Mouse (Mus musculus) hindbrain, embryonic 15.5 days (tissue): ENCODE data around the gene Cd300ld. TPM values are rescaled to one million over a fixed set of nuclear protein-coding genes. Genes with fewer than 3 reads are reported as not detected.
"Not testable (repeated sequence)": the region's sequence is repeated elsewhere in the genome, so short reads cannot be mapped to it uniquely, and the experiment has no call there.

ENCODE experiments used
- ATAC-seq: fragments of 200-750 bp; cut with Nextera tagmentation; 2 replicates; pipeline ENCODE4 v1.8.0; 2017; ENCODE audit warnings: low read depth, moderate number of reproducible peaks, moderate TSS enrichment; ENCODE audit not compliant: low FRiP score
- H3K27ac ChIP-seq: fragments of 300-500 bp; sonication (generic); replicated peaks from 2 replicates; pipeline ENCODE4 v1.5.1; 2015; ENCODE audit warnings: mild to moderate bottlenecking, inconsistent platforms
- H3K27me3 ChIP-seq: fragments of 300-500 bp; sonication (generic); 2 replicates; pipeline ENCODE4 v1.6.1; 2015; ENCODE audit warnings: control low read depth, inconsistent platforms
- H3K36me3 ChIP-seq: fragments of 300-500 bp; sonication (generic); 2 replicates; pipeline ENCODE4 v1.6.1; 2015; ENCODE audit warnings: control low read depth, inconsistent platforms
- H3K4me1 ChIP-seq: fragments of 300-500 bp; sonication (generic); replicated peaks from 2 replicates; pipeline ENCODE4 v1.6.1; 2015; ENCODE audit warnings: control low read depth, inconsistent platforms
- H3K4me2 ChIP-seq: fragments of 300-500 bp; sonication (generic); 2 replicates; pipeline ENCODE4 v1.6.1; 2015; ENCODE audit warnings: moderate library complexity, mild to moderate bottlenecking, inconsistent platforms
- H3K4me3 ChIP-seq: fragments of 300-500 bp; sonication (generic); 2 replicates; pipeline ENCODE4 v1.5.1; 2015; ENCODE audit warnings: mild to moderate bottlenecking, inconsistent platforms
- H3K9ac ChIP-seq: fragments of 300-500 bp; sonication (generic); 2 replicates; pipeline ENCODE4 v1.6.1; 2015; ENCODE audit warnings: inconsistent platforms
- H3K9me3 ChIP-seq: fragments of 300-500 bp; sonication (generic); 2 replicates; pipeline ENCODE4 v1.6.1; 2016; ENCODE audit warnings: control low read depth, inconsistent platforms
- WGBS: fragments of 180-500 bp; shearing (Covaris S2); methylation state at CpG from one replicate; pipeline ENCODE4 v1.1.7; 2015; 5-methylcytosine and 5-hydroxymethylcytosine counted together
- polyA plus RNA-seq: library from polyadenylated mRNA; unstranded; fragments of >200 nt; fragmentation: Nextera tagmentation; extraction: Ambion mirVana; gene quantifications from 2 replicates; pipeline ENCODE4 v1.2.1, GENCODE M21; 2015

Gene Cd300ld
- 0.20 TPM in 1 of 2 replicates, not detected in the other for polyA plus RNA-seq

DNA sequence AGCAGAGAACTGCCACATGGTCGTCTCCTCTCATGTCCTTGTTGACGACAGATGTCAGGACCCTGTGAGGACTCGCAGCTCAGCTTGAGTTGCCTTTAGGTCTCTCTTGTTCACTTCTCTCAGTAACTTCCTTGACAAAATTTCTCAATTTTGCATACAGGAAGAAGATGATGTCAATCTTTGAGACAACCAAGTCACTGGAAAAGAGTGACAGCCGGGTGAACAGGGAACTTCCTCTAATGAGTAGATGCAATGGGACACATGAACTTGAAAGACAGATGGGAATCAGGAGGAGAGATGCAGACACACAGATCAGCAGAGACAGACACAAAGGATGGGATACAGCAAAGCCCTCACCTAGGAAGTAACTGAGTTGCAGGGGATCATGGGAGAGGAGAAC, at the start of gene Cd300ld:
Gene Cd300ld (minus strand): TSS at position 130 of the 400 bp plus-strand sequence.
- Histone ChIP-seq H3K9me3 (no peaks in the 10 kb centered on the region), H3K4me3 (no peak within 1 kb of the TSS), H3K4me2 (no peak within 1 kb of the TSS), H3K36me3 (no peaks in the 10 kb centered on the region), H3K27me3 (no peaks in the 10 kb centered on the region), H3K9ac (no peak within 1 kb of the TSS), H3K27ac (no peak within 1 kb of the TSS), H3K4me1 (no peaks in the 10 kb centered on the region)
- 84% methylated on average over 4 of the region's 4 CpGs for WGBS
- ATAC-seq: no peak

DNA sequence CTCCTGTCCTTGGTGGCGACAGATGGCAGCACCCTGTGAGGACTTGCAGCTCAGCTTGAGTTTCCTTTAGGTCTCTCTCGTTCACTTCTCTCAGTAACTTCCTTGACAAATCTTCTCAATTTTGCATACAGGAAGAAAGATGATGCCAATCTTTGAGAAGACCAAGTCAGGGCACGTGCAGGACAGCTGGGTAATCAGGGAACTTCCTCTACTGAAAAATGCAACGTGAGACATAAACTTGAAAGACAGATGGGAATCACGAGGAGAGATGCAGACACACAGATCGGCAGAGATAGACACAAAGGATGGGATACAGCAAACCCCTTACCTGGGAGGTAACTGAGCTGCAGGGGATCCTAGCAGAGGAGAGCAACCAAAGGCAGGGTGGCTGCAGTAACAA, 47.9 kb upstream of the Cd300ld start, which contains the start of gene Cd300ld5:
Gene Cd300ld5 (minus strand): TSS at position 101 of the 400 bp plus-strand sequence.
- not testable (repeated sequence) for H3K4me2 ChIP-seq, ATAC-seq, H3K27me3 ChIP-seq, H3K4me3 ChIP-seq, H3K36me3 ChIP-seq, H3K9me3 ChIP-seq, H3K9ac ChIP-seq, H3K4me1 ChIP-seq, H3K27ac ChIP-seq
- no CpG with 5 or more reads among the region's 6 CpGs for WGBS

DNA sequence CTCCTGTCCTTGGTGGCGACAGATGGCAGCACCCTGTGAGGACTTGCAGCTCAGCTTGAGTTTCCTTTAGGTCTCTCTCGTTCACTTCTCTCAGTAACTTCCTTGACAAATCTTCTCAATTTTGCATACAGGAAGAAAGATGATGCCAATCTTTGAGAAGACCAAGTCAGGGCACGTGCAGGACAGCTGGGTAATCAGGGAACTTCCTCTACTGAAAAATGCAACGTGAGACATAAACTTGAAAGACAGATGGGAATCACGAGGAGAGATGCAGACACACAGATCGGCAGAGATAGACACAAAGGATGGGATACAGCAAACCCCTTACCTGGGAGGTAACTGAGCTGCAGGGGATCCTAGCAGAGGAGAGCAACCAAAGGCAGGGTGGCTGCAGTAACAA, 37.2 kb upstream of the Cd300ld start, which contains the start of gene Cd300ld4:
Gene Cd300ld4 (minus strand): TSS at position 101 of the 400 bp plus-strand sequence.
- H3K27ac ChIP-seq, H3K9ac ChIP-seq, H3K4me1 ChIP-seq, H3K36me3 ChIP-seq, H3K27me3 ChIP-seq, H3K9me3 ChIP-seq, H3K4me3 ChIP-seq, ATAC-seq, H3K4me2 ChIP-seq: not testable (repeated sequence)
- WGBS: no CpG with 5 or more reads among the region's 6 CpGs

DNA sequence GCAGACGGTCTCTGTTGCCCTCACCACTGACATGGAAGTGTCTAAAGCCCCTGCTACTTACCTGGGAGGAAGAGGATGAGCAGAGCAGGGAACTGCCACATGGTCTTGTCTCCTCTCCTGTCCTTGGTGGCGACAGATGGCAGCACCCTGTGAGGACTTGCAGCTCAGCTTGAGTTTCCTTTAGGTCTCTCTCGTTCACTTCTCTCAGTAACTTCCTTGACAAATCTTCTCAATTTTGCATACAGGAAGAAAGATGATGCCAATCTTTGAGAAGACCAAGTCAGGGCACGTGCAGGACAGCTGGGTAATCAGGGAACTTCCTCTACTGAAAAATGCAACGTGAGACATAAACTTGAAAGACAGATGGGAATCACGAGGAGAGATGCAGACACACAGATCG, 26.4 kb upstream of the Cd300ld start, which contains the start of gene Cd300ld2:
Gene Cd300ld2 (minus strand): TSS at position 101 of the 400 bp plus-strand sequence.
- H3K4me3 ChIP-seq, ATAC-seq, H3K36me3 ChIP-seq, H3K9ac ChIP-seq, H3K27ac ChIP-seq, H3K27me3 ChIP-seq, H3K9me3 ChIP-seq, H3K4me1 ChIP-seq, H3K4me2 ChIP-seq: not testable (repeated sequence)
- no CpG with 5 or more reads among the region's 7 CpGs for WGBS

DNA sequence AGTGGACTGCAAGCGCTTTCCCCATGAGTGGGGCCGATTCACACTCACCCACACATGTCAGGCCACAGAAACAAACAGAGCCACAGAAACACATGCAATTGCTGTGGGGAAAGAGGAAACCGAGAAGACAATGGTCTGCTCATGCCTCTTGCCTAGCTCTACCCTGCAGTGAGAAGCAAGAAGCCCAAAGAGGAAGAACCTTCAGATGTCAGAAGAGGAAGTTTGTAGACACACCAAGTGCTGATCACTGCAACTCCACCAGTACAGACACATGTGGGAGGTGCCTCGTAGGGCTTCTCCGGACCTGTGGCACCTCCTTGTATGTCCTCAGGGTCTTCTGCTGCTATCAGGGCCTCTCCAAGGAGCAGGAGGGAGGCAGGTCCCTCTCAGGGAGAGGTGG, 14.3 kb upstream of the Cd300ld start:
- no peaks in the 10 kb centered on the region for H3K36me3 ChIP-seq
- H3K27me3 ChIP-seq: no peaks in the 10 kb centered on the region
- H3K4me1 ChIP-seq: no peaks in the 10 kb centered on the region
- H3K4me3 ChIP-seq: no peak overlapping the region
- H3K4me2 ChIP-seq: no peak overlapping the region
- H3K9me3 ChIP-seq: no peaks in the 10 kb centered on the region
- no peak overlapping the region for H3K9ac ChIP-seq
- no peak overlapping the region for H3K27ac ChIP-seq
- ATAC-seq: no peak
- WGBS: 92% methylated on average over 5 of the region's 5 CpGs

DNA sequence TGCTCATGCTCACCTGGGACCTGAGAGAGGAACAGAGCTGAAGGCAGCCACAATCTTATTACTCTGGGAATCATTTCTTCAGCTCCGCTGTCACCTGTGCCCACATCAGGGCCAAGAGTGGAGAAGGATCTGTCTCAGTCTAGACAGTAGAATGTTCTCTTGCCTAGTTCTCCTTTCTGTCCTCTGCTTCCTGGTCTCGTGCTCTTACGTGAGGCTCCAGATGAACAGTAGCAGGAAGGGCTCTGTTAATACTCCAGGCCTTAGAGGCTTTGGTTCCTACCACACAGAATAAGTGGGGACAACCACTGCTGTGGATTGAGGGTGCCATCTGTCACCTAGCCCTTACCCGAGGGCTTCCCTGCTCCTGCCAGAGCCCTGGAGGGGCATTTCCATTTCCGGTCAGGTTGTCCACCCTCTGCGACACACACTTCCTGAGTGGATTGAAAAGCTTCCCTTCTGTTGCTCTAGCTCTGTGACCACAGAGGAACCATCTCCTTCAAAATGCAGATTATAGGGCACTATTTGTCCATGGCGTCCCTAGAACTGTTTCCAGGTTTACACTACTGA, 11.8 kb upstream of the Cd300ld start, which contains the start of gene Cd300c2:
Gene Cd300c2 (minus strand): TSS at position 407 of the 567 bp plus-strand sequence.
- ATAC-seq: no peak
- Histone ChIP-seq H3K4me3 (no peak within 1 kb of the TSS), H3K9ac (no peak within 1 kb of the TSS), H3K9me3 (no peaks in the 10 kb centered on the region), H3K27me3 (no peaks in the 10 kb centered on the region), H3K4me1 (no peaks in the 10 kb centered on the region), H3K36me3 (no peaks in the 10 kb centered on the region), H3K4me2 (no peak within 1 kb of the TSS), H3K27ac (no peak within 1 kb of the TSS)
- WGBS: 87% methylated on average over 7 of the region's 7 CpGs

DNA sequence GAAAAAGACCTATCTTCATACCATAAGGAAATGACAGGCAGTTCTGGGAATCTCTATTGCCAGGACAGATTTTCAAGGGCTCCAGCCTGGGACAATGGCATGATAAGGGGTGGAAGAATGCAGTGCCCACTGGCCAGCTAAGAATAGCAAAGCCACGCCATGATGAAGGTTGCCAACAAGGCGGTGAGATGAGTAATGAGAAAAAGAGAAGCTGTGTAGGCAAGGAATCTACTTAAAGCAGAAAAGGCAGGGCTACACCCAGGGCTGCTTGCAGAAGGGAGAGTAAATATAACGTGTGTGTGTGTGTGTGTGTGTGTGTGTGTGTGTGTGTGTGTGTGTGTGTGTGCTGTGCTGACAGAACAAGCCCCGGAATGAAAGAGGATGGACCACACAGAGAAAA, 7.9 kb downstream of the Cd300ld start:
- 77% methylated on average over 4 of the region's 4 CpGs for WGBS
- H3K9me3 ChIP-seq: peaks cover 4% of the 10 kb centered on the region; the same call in 1 of the 2 replicates

DNA sequence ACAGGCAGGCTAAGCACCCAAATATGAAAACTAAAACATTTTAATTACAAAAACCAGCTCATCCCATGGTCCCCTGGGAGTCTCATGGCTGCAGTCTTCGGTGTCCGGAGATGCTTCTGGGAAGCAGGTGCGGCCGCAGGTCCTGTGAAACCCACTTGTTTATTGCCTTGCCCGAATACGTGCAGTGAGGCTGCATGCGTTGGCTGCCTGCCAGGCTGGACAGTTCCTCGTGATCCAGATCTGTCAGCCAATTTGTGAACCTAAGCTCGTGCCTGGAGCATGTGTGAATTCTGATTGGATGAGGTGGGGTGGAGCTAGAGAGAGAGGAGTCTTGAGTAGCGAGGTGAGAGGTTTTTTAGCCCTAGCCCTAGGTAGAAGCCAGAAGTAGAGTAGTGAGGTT, 17.0 kb downstream of the Cd300ld start:
- Histone ChIP-seq H3K27ac (no peak overlapping the region), H3K9me3 (no peaks in the 10 kb centered on the region; the same call in 1 of the 2 replicates), H3K27me3 (no peaks in the 10 kb centered on the region), H3K9ac (no peak overlapping the region), H3K36me3 (no peaks in the 10 kb centered on the region), H3K4me1 (no peaks in the 10 kb centered on the region), H3K4me2 (no peak overlapping the region), H3K4me3 (no peak overlapping the region)
- WGBS: 81% methylated on average over 10 of the region's 10 CpGs
- no peak for ATAC-seq

More for the DNA sequence above, 7.9 kb downstream of the Cd300ld start:
- Histone ChIP-seq H3K4me2 (no peak overlapping the region), H3K27me3 (no peaks in the 10 kb centered on the region), H3K27ac (no peak overlapping the region), H3K4me3 (no peak overlapping the region), H3K9ac (no peak overlapping the region), H3K4me1 (no peaks in the 10 kb centered on the region), H3K36me3 (no peaks in the 10 kb centered on the region)
- ATAC-seq: no peak

DNA sequence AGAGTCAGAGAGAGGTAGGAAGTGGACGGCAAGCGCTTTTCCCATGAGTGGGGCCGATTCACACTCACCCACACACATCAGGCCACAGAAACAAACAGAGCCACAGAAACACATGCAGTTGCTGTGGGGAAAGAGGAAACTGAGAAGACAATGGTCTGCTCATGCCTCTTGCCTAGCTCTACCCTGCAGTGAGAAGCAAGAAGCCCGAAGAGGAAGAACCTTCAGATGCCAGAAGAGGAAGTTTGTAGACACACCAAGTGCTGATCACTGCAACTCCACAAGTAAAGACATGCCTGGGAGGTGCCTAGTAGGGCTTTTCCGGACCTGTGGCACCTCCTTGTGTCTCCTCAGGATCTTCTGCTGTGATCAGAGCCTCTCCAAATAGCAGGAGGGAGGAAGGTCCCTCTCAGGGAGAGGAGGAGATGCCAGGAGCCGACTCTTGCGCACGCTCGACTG, 20.9 kb downstream of the Cd300ld start, which contains the start of gene Cd300c:
Gene Cd300c (minus strand): TSS at position 406 of the 456 bp plus-strand sequence.
- Histone ChIP-seq H3K4me3 (no peak within 1 kb of the TSS), H3K27me3 (no peaks in the 10 kb centered on the region), H3K4me1 (no peaks in the 10 kb centered on the region), H3K27ac (no peak within 1 kb of the TSS), H3K9me3 (no peaks in the 10 kb centered on the region), H3K36me3 (no peaks in the 10 kb centered on the region), H3K4me2 (no peak within 1 kb of the TSS), H3K9ac (no peak within 1 kb of the TSS)
- no peak for ATAC-seq
- 83% methylated on average over 9 of the region's 9 CpGs for WGBS

DNA sequence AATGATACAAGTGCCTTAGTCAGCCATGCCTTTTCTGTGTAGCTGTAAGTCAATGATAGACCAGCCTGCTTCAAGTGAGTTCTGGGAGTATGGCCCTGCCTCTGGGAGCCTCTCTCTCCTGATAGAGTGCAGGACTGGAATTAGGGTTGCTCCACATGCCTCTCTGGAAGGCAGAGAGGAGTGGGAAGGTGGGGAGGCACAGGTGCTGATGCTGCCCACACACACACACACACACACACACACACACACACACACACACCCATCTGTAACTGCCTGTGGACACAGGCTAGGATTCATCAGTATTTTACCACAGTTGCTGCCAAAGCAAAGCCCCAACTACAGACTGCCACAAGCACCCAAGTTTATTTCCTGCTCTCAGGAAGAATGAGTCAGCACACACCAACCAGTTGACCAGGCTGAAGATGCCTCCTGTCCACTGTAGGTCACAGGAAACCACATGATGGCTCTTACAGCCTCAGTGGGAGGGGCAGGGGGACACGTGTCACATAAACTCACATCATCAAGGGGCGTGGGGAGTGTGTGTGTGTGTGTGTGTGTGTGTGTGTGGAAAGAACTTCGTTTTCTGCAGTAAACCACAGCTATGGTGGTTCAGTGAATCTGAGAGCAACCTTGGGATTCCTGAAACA, 24.4 kb downstream of the Cd300ld start:
- ATAC-seq: no peak
- H3K4me1 ChIP-seq: no peaks in the 10 kb centered on the region
- H3K27me3 ChIP-seq: no peaks in the 10 kb centered on the region
- H3K9me3 ChIP-seq: no peaks in the 10 kb centered on the region
- H3K36me3 ChIP-seq: no peaks in the 10 kb centered on the region
- no peak overlapping the region for H3K4me3 ChIP-seq
- 70% methylated on average over 3 of the region's 3 CpGs for WGBS
- no peak overlapping the region for H3K27ac ChIP-seq
- no peak overlapping the region for H3K9ac ChIP-seq
- no peak overlapping the region for H3K4me2 ChIP-seq

DNA sequence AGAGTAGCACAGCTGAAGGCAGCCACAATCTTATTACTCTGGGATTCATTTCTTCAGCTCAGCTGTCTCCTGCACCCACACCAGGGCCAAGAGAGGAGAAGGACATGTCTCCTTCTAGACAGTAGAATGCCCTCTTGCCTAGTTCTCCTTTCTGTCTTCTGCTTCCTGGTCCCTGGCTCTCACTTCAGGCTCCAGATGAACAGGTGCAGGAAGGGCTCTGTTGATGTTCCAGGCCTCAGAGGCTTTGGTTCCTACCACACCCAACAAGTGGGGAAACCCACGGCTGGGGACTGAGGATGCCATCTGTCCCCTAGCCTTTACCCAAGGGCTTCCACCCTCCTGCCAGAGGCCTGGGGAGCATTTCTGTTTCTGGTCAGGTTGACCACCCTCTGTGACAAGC, 29.4 kb downstream of the Cd300ld start:
- H3K36me3 ChIP-seq: no peaks in the 10 kb centered on the region
- H3K9ac ChIP-seq: no peak overlapping the region
- no peaks in the 10 kb centered on the region for H3K4me1 ChIP-seq
- no peak overlapping the region for H3K4me3 ChIP-seq
- no peak for ATAC-seq
- WGBS: 90% methylated on average over 1 of the region's 1 CpGs
- no peaks in the 10 kb centered on the region for H3K27me3 ChIP-seq
- H3K9me3 ChIP-seq: no peaks in the 10 kb centered on the region
- no peak overlapping the region for H3K4me2 ChIP-seq
- no peak overlapping the region for H3K27ac ChIP-seq

DNA sequence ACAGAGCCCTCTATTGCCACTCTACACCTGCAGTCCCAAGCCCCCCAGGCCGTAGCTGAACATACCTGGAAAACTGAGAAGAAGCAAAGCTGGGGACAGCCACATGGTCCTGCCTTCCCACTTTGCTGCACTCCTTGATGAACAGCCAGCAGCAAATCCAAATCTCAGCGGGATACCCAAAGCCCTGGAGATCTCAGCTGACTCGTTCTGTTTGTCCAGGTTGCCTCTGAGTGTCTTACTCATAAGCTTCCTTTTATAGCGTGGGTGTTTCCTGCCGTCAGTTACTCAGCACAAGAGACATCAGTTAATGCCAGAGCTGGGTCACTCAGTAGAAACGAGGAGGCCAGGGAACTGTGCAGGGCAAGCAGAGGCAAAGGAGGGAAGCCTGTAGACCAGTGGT, 55.6 kb downstream of the Cd300ld start, which contains the start of gene Cd300lb:
Gene Cd300lb (minus strand): TSS at position 243 of the 400 bp plus-strand sequence.
- Histone ChIP-seq H3K27ac (no peak within 1 kb of the TSS), H3K4me1 (no peaks in the 10 kb centered on the region), H3K4me2 (no peak within 1 kb of the TSS), H3K9ac (no peak within 1 kb of the TSS), H3K36me3 (no peaks in the 10 kb centered on the region), H3K4me3 (no peak within 1 kb of the TSS), H3K9me3 (no peaks in the 10 kb centered on the region), H3K27me3 (no peaks in the 10 kb centered on the region)
- 68% methylated on average over 6 of the region's 6 CpGs for WGBS
- ATAC-seq: no peak
